Mouse (Mus musculus): ENCODE measurements at regions not wholly inside any gene's neighbourhood (a gene's known extent, or its start where the extent isn't known, plus 50 kb on each side); places are given as distances from the start of the nearest gene placed in this dataset.

GRCm38 (mm10) chr12:25509666-25510065 lies 412.7 kb upstream of the Id2 start:
- TF ChIP-seq CTCF (IDR thresholded peaks at IDR 0.05; ENCODE audit: low read depth, low read length) (no peak), EP300 (IDR thresholded peaks at IDR 0.05; ENCODE audit: insufficient read depth, low read depth, low read length) (no peak)
